Mouse (Mus musculus) layer of hippocampus, adult 2 months (tissue): ENCODE data around the gene Olfr895. TPM values are rescaled to one million over a fixed set of nuclear protein-coding genes. Genes with fewer than 3 reads are reported as not detected.

Experiments
- DNase-seq, 2 experiments: peaks; one replicate each; pipeline ENCODE4 v3.0.0; 2022; ENCODE audit warnings: low spot score in 2 of 2
- H3K27ac ChIP-seq: fragments of 200-600 bp; 2 replicates; pipeline ENCODE4 v1.8.1; 2022
- H3K4me3 ChIP-seq: fragments of 200-600 bp; 2 replicates; pipeline ENCODE4 v1.8.1; 2022; ENCODE audit warnings: mild to moderate bottlenecking
- CTCF ChIP-seq: fragments of 200-600 bp; conservative IDR thresholded peaks from 2 replicates; pipeline ENCODE4 v1.8.1; 2022; ENCODE audit warnings: antibody characterized with exemption, mild to moderate bottlenecking, moderate library complexity
- long read RNA-seq, 2 experiments: library from polyadenylated mRNA; stranded (forward); transcript quantifications; one replicate each; pipeline ENCODE4 v2.0.0; 2021; ENCODE audit warnings: borderline mapping rate in 2 of 2
- total RNA-seq, 2 experiments: library from RNA; stranded (reverse); gene quantifications; 2 replicates each; pipeline ENCODE4 v1.2.3; 2021

The Olfr895 gene
- not detected for total RNA-seq
- long read RNA-seq, experiment 1: 0 reads
- long read RNA-seq, experiment 2: 0 reads

DNA sequence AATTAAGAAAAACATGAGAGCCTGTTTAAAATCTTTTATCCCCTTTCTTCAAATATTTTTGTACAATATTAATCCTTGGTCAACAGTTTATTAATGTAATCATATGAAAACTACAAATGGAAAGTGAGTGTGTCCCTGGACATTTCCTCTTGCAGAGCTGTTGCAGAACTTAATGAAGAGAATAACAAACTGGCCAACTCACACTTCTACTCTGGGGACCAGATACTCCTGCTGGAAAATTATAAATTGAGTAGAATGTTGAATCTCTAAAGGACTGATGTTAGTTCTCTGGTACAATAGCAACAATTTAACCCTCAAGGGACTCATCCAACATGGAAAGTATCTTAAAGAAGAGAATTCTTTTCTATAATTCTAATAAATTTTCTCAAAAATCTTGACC lies at the start of gene Olfr895:
TSS of gene Olfr895 (plus strand) at position 301 of the 400 bp plus-strand sequence.
- no peak for TF ChIP-seq CTCF
- H3K4me3 ChIP-seq: no peak within 1 kb of the TSS
- no peak for DNase-seq
- no peak within 1 kb of the TSS for H3K27ac ChIP-seq

DNA sequence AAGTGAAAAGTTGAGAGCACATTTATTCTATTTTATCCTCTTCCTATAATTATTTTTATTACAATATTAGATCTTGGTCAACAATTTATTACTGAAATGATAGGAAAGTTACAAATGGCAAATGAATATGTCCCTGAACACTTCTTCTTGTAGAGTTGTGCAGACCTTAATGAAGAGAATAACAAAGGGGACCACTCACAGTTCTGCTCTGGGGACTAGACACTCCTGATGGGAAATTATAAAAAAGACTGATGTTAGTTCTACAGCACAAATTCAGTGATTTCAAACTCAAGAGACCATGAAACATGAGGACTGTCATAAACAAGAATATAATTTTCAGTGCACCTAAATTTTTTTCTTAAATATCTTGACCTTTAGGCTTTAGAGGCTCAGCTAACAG lies 15.2 kb upstream of the Olfr895 start, which contains the start of gene Olfr143:
TSS of gene Olfr143 (plus strand) at position 301 of the 400 bp plus-strand sequence.
- TF ChIP-seq CTCF: no peak
- no peak for DNase-seq
- H3K4me3 ChIP-seq: no peak within 1 kb of the TSS
- H3K27ac ChIP-seq: no peak within 1 kb of the TSS

DNA sequence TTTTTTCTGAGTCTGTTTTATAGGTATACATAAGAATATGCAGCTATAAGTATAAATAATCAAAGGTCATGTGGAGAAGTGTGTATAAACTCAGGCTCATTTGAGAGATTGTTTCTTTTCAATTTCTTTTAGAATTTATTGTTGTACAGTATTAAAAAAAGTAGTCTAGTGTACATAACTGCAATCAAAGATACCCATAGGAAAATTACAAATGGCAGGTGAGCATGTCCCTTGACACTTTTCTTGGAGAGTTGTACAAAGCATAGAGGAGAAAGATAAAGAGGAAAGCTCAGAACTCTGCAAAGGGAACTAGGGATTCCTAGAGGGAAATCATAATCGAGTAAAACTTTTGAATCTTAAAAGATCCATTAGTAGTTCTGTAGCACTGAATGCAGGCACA lies 23.2 kb downstream of the Olfr895 start, which contains the start of gene Olfr896-ps1:
TSS of gene Olfr896-ps1 (plus strand) at position 301 of the 400 bp plus-strand sequence.
- DNase-seq: no peak
- Histone ChIP-seq H3K27ac (no peak within 1 kb of the TSS), H3K4me3 (no peak within 1 kb of the TSS)
- no peak for TF ChIP-seq CTCF

Other genes with a start within 250 kb of the Olfr895 start
- not detected for gene Olfr883, start 242.0 kb upstream of the Olfr895 start, total RNA-seq
- not detected for gene Olfr884, start 221.3 kb upstream of the Olfr895 start, total RNA-seq
- not detected for gene Olfr885, start 206.5 kb upstream of the Olfr895 start, total RNA-seq
- not detected for gene Olfr887, start 183.8 kb upstream of the Olfr895 start, total RNA-seq
- not detected for gene Olfr888, start 159.7 kb upstream of the Olfr895 start, total RNA-seq
- not detected for gene Olfr889, start 152.7 kb upstream of the Olfr895 start, total RNA-seq
- gene Olfr890, start 125.3 kb upstream of the Olfr895 start, total RNA-seq: not detected
- not detected for gene Olfr891, start 87.0 kb upstream of the Olfr895 start, total RNA-seq
- not detected for gene Olfr893, start 59.5 kb upstream of the Olfr895 start, total RNA-seq
- gene Olfr894, start 49.8 kb upstream of the Olfr895 start, total RNA-seq: not detected
- gene Olfr143, start 15.1 kb upstream of the Olfr895 start, total RNA-seq: not detected
- gene Olfr896-ps1, start 23.3 kb downstream of the Olfr895 start, total RNA-seq: not detected
- not detected for gene Olfr25, start 61.2 kb downstream of the Olfr895 start, total RNA-seq
- gene Olfr898, start 80.6 kb downstream of the Olfr895 start, total RNA-seq: not detected
- not detected for gene Olfr250, start 99.0 kb downstream of the Olfr895 start, total RNA-seq
- gene Olfr251, start 109.2 kb downstream of the Olfr895 start, total RNA-seq: not detected
- gene Olfr147, start 133.8 kb downstream of the Olfr895 start, total RNA-seq: not detected
- not detected for gene Olfr901, start 161.6 kb downstream of the Olfr895 start, total RNA-seq
- not detected for gene Olfr902, start 179.8 kb downstream of the Olfr895 start, total RNA-seq
- not detected for gene Olfr904, start 195.3 kb downstream of the Olfr895 start, total RNA-seq
- gene Olfr905, start 203.3 kb downstream of the Olfr895 start, total RNA-seq: not detected
- gene Olfr906, start 219.2 kb downstream of the Olfr895 start, total RNA-seq: not detected
- gene Olfr907, start 227.9 kb downstream of the Olfr895 start, total RNA-seq: not detected